Mouse (Mus musculus) heart, adult 2 months (tissue): ENCODE data around the gene Tspan5. TPM values are rescaled to one million over a fixed set of nuclear protein-coding genes. Genes with fewer than 3 reads are reported as not detected.

Source experiments
- DNase-seq, 2 experiments: peaks; one replicate each; pipeline ENCODE4 v3.0.0; 2021
- H3K27ac ChIP-seq: fragments of 200-600 bp; 2 replicates; pipeline ENCODE4 v1.8.1; 2022
- H3K27me3 ChIP-seq: fragments of 200-500 bp; 2 replicates; pipeline ENCODE4 v1.6.1; 2012; ENCODE audit warnings: mild to moderate bottlenecking, low read length, inconsistent platforms, mixed read lengths; ENCODE audit not compliant: control insufficient read depth, insufficient read depth
- H3K36me3 ChIP-seq: fragments of 200-500 bp; 2 replicates; pipeline ENCODE4 v1.6.1; 2012; ENCODE audit warnings: low read length, inconsistent platforms; ENCODE audit not compliant: control insufficient read depth, insufficient read depth
- H3K4me1 ChIP-seq: fragments of 200-500 bp; 2 replicates; pipeline ENCODE4 v1.6.1; 2011; ENCODE audit warnings: low read length; ENCODE audit not compliant: control insufficient read depth, insufficient read depth
- H3K4me3 ChIP-seq: fragments of 200-600 bp; 2 replicates; pipeline ENCODE4 v1.8.1; 2022
- H3K79me2 ChIP-seq: fragments of 200-500 bp; replicated peaks from 2 replicates; pipeline ENCODE4 v1.6.1; 2012; ENCODE audit warnings: mild to moderate bottlenecking, inconsistent platforms, low read length, moderate library complexity, mixed read lengths; ENCODE audit not compliant: control insufficient read depth, insufficient read depth
- H3K9ac ChIP-seq: fragments of 200-500 bp; 2 replicates; pipeline ENCODE4 v1.6.1; 2012; ENCODE audit warnings: low read depth, mild to moderate bottlenecking, control low read depth, inconsistent platforms, low read length, mixed read lengths
- CTCF ChIP-seq: fragments of 200-600 bp; IDR thresholded peaks from 2 replicates; pipeline ENCODE4 v1.8.1; 2022; ENCODE audit warnings: antibody characterized with exemption, mild to moderate bottlenecking, moderate library complexity
- EP300 ChIP-seq: fragments of 200-500 bp; IDR thresholded peaks from 2 replicates; pipeline ENCODE4 v1.6.1; 2011; ENCODE audit warnings: low read depth, low read length, control low read depth; ENCODE audit not compliant: insufficient read depth
- POLR2A ChIP-seq: fragments of 200-500 bp; IDR thresholded peaks from 2 replicates; pipeline ENCODE4 v1.6.1; 2011; ENCODE audit warnings: mild to moderate bottlenecking, low read depth, low read length, control low read depth; ENCODE audit not compliant: insufficient read depth
- WGBS: fragments of 180-500 bp; shearing (Covaris S2); methylation state at CpG from one replicate; pipeline ENCODE4 v1.1.7; 2018; 5-methylcytosine and 5-hydroxymethylcytosine counted together
- intact Hi-C: fragments of 180-260 bp; cut with DNase I; formaldehyde crosslinking; loops from one replicate; pipeline ENCODE4 v1.15.1; 2025
- polyA plus RNA-seq: library from polyadenylated mRNA; depleted of rRNA; stranded (reverse); fragments of >200 nt; gene quantifications from 2 replicates; pipeline ENCODE4 v1.2.3, GENCODE M21; 2012
- total RNA-seq, 2 experiments: library from RNA; stranded (reverse); gene quantifications; 2 replicates each; pipeline ENCODE4 v1.2.3; 2021

Tspan5 gene
- total and polyA plus RNA-seq, 3 experiments = 4.9 to 6.9 (median 5.3) TPM

GRCm38 (mm10) chr3:138759968-138760684, 18.1 kb downstream of the Tspan5 start:
- intact Hi-C loops = no loop called here
- no peak overlapping the region for H3K27ac ChIP-seq
- no peak for DNase-seq
- H3K36me3 ChIP-seq = no peaks in the 10 kb centered on the region
- 67% methylated on average over 9 of the region's 9 CpGs for WGBS
- H3K9ac ChIP-seq = no peak overlapping the region
- no peak overlapping the region for H3K4me3 ChIP-seq
- TF ChIP-seq POLR2A (no peak), CTCF (no peak), EP300 (no peak)
- H3K4me1 ChIP-seq = no peaks in the 10 kb centered on the region
- H3K27me3 ChIP-seq = no peaks in the 10 kb centered on the region
- H3K79me2 ChIP-seq = no peaks in the 10 kb centered on the region

- H3K27me3 ChIP-seq = no peaks in the 10 kb centered on the region
- H3K9ac ChIP-seq = no peak overlapping the region
- no peaks in the 10 kb centered on the region for H3K4me1 ChIP-seq
- no peaks in the 10 kb centered on the region for H3K36me3 ChIP-seq
- H3K27ac ChIP-seq = no peak overlapping the region
- TF ChIP-seq POLR2A (no peak), CTCF (no peak), EP300 (no peak)
- 84% methylated on average over 11 of the region's 11 CpGs for WGBS
- DNase-seq = no peak
- no peaks in the 10 kb centered on the region for H3K79me2 ChIP-seq
- intact Hi-C loops = no loop called here
- no peak overlapping the region for H3K4me3 ChIP-seq
Observed at GRCm38 (mm10) chr3:138760685-138761119, 18.7 kb downstream of the Tspan5 start.

GRCm38 (mm10) chr3:138761531-138761930, 19.5 kb downstream of the Tspan5 start:
- 87% methylated on average over 13 of the region's 13 CpGs for WGBS
- intact Hi-C loops = no loop called here
- Histone ChIP-seq H3K79me2 (no peaks in the 10 kb centered on the region), H3K9ac (no peak overlapping the region), H3K36me3 (no peaks in the 10 kb centered on the region), H3K4me3 (no peak overlapping the region), H3K4me1 (no peaks in the 10 kb centered on the region), H3K27ac (no peak overlapping the region), H3K27me3 (no peaks in the 10 kb centered on the region)
- TF ChIP-seq CTCF = no peak
- no peak for TF ChIP-seq POLR2A
- TF ChIP-seq EP300 = no peak
- DNase-seq = no peak

- no peak for DNase-seq
- no peaks in the 10 kb centered on the region for H3K79me2 ChIP-seq
- no peaks in the 10 kb centered on the region for H3K27me3 ChIP-seq
- intact Hi-C loops = no loop called here
- H3K4me1 ChIP-seq = no peaks in the 10 kb centered on the region
- 91% methylated on average over 9 of the region's 9 CpGs for WGBS
- H3K9ac ChIP-seq = no peak overlapping the region
- no peak overlapping the region for H3K4me3 ChIP-seq
- TF ChIP-seq CTCF = no peak
- no peak for TF ChIP-seq EP300
- no peak for TF ChIP-seq POLR2A
- H3K27ac ChIP-seq = no peak overlapping the region
- no peaks in the 10 kb centered on the region for H3K36me3 ChIP-seq
Observed at GRCm38 (mm10) chr3:138763941-138764340, 21.9 kb downstream of the Tspan5 start.

- Histone ChIP-seq H3K27ac (no peak overlapping the region), H3K4me1 (no peaks in the 10 kb centered on the region), H3K27me3 (no peaks in the 10 kb centered on the region), H3K79me2 (no peaks in the 10 kb centered on the region), H3K36me3 (no peaks in the 10 kb centered on the region), H3K9ac (no peak overlapping the region), H3K4me3 (no peak overlapping the region)
- intact Hi-C loops = no loop called here
- TF ChIP-seq POLR2A = no peak
- no peak for TF ChIP-seq EP300
- TF ChIP-seq CTCF = no peak
- DNase-seq = no peak
- 45% methylated on average over 3 of the region's 3 CpGs for WGBS
Observed at GRCm38 (mm10) chr3:138764782-138765181, 22.8 kb downstream of the Tspan5 start.

- TF ChIP-seq POLR2A (no peak), CTCF (no peak), EP300 (no peak)
- no peak overlapping the region for H3K27ac ChIP-seq
- WGBS = 84% methylated on average over 8 of the region's 8 CpGs
Observed at GRCm38 (mm10) chr3:138767034-138767433, 25.0 kb downstream of the Tspan5 start.

More at GRCm38 (mm10) chr3:138767034-138767433, 25.0 kb downstream of the Tspan5 start:
- Histone ChIP-seq H3K79me2 (no peaks in the 10 kb centered on the region), H3K4me3 (no peak overlapping the region), H3K9ac (no peak overlapping the region), H3K4me1 (no peaks in the 10 kb centered on the region), H3K36me3 (no peaks in the 10 kb centered on the region), H3K27me3 (no peaks in the 10 kb centered on the region)
- no peak for DNase-seq
- intact Hi-C loops = no loop called here
